Mouse (Mus musculus) midbrain, embryonic 12.5 days (tissue): ENCODE measurements around the gene Adgrl4. TPM values are rescaled to one million over a fixed set of nuclear protein-coding genes. Genes with fewer than 3 reads are reported as not detected.

Experiments
- ATAC-seq: fragments of 200-750 bp; cut with Nextera tagmentation; 2 replicates; pipeline ENCODE4 v1.8.0; 2017; ENCODE audit warnings: low read depth, moderate TSS enrichment, moderate library complexity; ENCODE audit not compliant: low FRiP score
- H3K27ac ChIP-seq: fragments of 300-500 bp; sonication (generic); replicated peaks from 2 replicates; pipeline ENCODE4 v1.5.1; 2016; ENCODE audit warnings: mild to moderate bottlenecking
- H3K27me3 ChIP-seq: fragments of 300-500 bp; sonication (generic); 2 replicates; pipeline ENCODE4 v1.6.1; 2016; ENCODE audit warnings: mild to moderate bottlenecking
- H3K36me3 ChIP-seq: fragments of 300-500 bp; sonication (generic); 2 replicates; pipeline ENCODE4 v1.6.1; 2016
- H3K4me1 ChIP-seq: fragments of 300-500 bp; sonication (generic); 2 replicates; pipeline ENCODE4 v1.6.1; 2016
- H3K4me2 ChIP-seq: fragments of 300-500 bp; sonication (generic); replicated peaks from 2 replicates; pipeline ENCODE4 v1.6.1; 2016; ENCODE audit warnings: mild to moderate bottlenecking, moderate library complexity
- H3K4me3 ChIP-seq: fragments of 300-500 bp; sonication (generic); 2 replicates; pipeline ENCODE4 v1.5.1; 2016; ENCODE audit warnings: mild to moderate bottlenecking
- H3K9ac ChIP-seq: fragments of 300-500 bp; sonication (generic); replicated peaks from 2 replicates; pipeline ENCODE4 v1.6.1; 2016; ENCODE audit warnings: mild to moderate bottlenecking, moderate library complexity
- H3K9me3 ChIP-seq: fragments of 300-500 bp; sonication (generic); 2 replicates; pipeline ENCODE4 v1.6.1; 2016; ENCODE audit warnings: mild to moderate bottlenecking
- WGBS: fragments of 180-500 bp; shearing (Covaris S2); methylation state at CpG from one replicate; pipeline ENCODE4 v1.1.7; 2016; 5-methylcytosine and 5-hydroxymethylcytosine counted together
- polyA plus RNA-seq: library from polyadenylated mRNA; unstranded; fragments of >200 nt; fragmentation: Nextera tagmentation; extraction: Ambion mirVana; gene quantifications from 2 replicates; pipeline ENCODE4 v1.2.1, GENCODE M21; 2016

Gene Adgrl4
- polyA plus RNA-seq, 1 experiment from 2014 or later: 8.6 TPM

DNA sequence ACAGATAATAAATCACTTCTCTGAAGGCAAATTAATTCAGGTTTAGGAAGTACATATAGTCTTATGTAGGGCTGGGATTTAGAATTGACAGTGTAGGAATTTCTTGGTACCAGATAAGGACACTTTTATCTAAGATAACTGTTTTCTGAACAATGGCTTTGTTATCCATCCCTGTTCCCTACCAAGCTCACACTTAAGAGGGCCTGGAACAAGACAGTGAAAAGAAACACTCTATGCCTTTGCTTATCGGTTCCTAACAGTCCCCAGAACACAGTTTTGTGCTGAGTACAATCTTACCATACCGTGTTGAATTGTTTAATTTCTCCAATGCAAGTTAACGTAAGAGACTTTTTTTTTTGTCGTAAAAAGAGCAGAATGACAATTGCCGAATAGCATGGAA is 677 bp downstream of the Adgrl4 start:
- 86% methylated on average over 5 of the region's 5 CpGs for WGBS
- H3K27me3 ChIP-seq: no peaks in the 10 kb centered on the region
- no peak overlapping the region for H3K4me2 ChIP-seq
- no peak for ATAC-seq
- H3K4me1 ChIP-seq: peaks cover 7% of the 10 kb centered on the region; the same call in 1 of the 2 replicates
- no peak overlapping the region for H3K9ac ChIP-seq
- no peak overlapping the region for H3K4me3 ChIP-seq
- H3K36me3 ChIP-seq: no peaks in the 10 kb centered on the region
- no peak overlapping the region for H3K27ac ChIP-seq
- H3K9me3 ChIP-seq: no peaks in the 10 kb centered on the region

DNA sequence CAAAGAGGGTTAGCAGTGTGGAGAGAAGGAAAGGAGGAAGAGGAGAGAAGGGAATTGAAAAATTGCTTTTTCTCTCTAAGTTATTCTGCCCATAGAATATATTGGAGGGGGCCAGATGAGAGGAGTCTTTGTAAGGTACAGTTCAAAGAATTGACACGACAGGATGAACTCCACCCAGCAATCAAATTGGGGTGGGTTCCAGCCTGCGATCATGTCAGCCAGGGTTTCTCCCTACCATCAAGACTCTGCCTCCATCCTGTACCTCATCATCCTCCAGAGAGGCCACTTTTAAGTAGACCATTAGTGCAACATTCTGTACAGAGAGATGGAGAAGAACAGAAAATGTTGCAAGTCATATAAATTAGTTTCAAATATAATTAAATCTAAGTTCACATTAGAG is 2.3 kb downstream of the Adgrl4 start:
- no peak overlapping the region for H3K27ac ChIP-seq
- H3K4me3 ChIP-seq: no peak overlapping the region
- no peak overlapping the region for H3K9ac ChIP-seq
- WGBS: 76% methylated on average over 2 of the region's 2 CpGs
- H3K9me3 ChIP-seq: no peaks in the 10 kb centered on the region
- H3K4me2 ChIP-seq: no peak overlapping the region
- H3K27me3 ChIP-seq: no peaks in the 10 kb centered on the region
- no peak for ATAC-seq
- peaks cover 7% of the 10 kb centered on the region; the same call in 1 of the 2 replicates for H3K4me1 ChIP-seq
- no peaks in the 10 kb centered on the region for H3K36me3 ChIP-seq

GRCm38 (mm10) chr3:151442026-151442425 is 4.3 kb downstream of the Adgrl4 start:
- H3K4me1 ChIP-seq: peaks cover 7% of the 10 kb centered on the region; the same call in 1 of the 2 replicates
- no peak overlapping the region for H3K9ac ChIP-seq
- no peaks in the 10 kb centered on the region for H3K27me3 ChIP-seq
- H3K36me3 ChIP-seq: no peaks in the 10 kb centered on the region
- no peak overlapping the region for H3K4me3 ChIP-seq
- ATAC-seq: no peak
- no peak overlapping the region for H3K4me2 ChIP-seq
- H3K27ac ChIP-seq: no peak overlapping the region
- no peaks in the 10 kb centered on the region for H3K9me3 ChIP-seq
- WGBS: 91% methylated on average over 2 of the region's 2 CpGs

GRCm38 (mm10) chr3:151443486-151443885 is 5.8 kb downstream of the Adgrl4 start:
- Histone ChIP-seq H3K9ac (no peak overlapping the region), H3K4me2 (no peak overlapping the region), H3K4me3 (no peak overlapping the region), H3K9me3 (no peaks in the 10 kb centered on the region), H3K27me3 (no peaks in the 10 kb centered on the region), H3K4me1 (no peaks in the 10 kb centered on the region), H3K27ac (no peak overlapping the region), H3K36me3 (no peaks in the 10 kb centered on the region)
- ATAC-seq: no peak
- 92% methylated on average over 5 of the region's 5 CpGs for WGBS

DNA sequence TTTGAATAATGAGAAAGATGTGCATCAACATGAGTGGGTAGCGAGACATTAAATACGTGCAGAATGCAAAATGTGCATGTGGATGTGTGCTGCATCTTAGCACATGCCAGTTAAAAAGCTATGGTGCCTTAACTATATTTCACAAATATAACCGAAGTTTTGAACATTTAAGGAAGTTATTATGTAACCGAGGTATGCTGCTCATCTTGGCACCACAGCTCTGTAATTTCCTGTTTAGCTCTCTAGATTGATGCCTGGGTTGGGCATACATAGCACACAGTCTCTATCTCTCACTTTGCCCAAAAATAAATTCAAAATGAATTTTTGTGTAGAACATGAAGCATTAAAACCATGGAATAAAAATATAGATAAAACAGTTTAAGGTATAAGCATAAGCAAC is 6.6 kb downstream of the Adgrl4 start:
- Histone ChIP-seq H3K36me3 (no peaks in the 10 kb centered on the region), H3K27ac (no peak overlapping the region), H3K4me1 (no peaks in the 10 kb centered on the region), H3K27me3 (no peaks in the 10 kb centered on the region), H3K4me3 (no peak overlapping the region), H3K4me2 (no peak overlapping the region), H3K9me3 (no peaks in the 10 kb centered on the region), H3K9ac (no peak overlapping the region)
- no peak for ATAC-seq
- WGBS: 88% methylated on average over 4 of the region's 4 CpGs

DNA sequence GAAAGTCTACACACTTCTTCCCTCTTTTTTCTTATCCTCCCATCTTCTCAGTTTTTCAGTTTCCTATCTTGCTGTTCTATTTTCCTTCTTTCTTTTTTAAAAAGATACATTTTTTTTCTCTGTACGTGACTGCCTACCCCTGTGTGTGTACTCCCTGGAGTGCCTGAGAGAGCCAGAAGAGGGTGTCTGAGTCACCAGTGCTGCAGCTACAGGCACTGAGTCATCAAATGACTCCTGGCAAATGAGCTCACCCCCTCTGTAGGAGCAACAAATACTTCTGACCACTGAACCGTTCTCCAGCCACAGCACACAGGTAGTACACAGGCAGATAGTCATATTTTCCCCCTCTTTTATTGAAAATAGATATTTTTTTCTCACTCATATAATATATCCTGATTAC is 8.2 kb downstream of the Adgrl4 start:
- no peak for ATAC-seq
- H3K36me3 ChIP-seq: no peaks in the 10 kb centered on the region
- no peaks in the 10 kb centered on the region for H3K27me3 ChIP-seq
- H3K4me1 ChIP-seq: no peaks in the 10 kb centered on the region
- no peaks in the 10 kb centered on the region for H3K9me3 ChIP-seq
- WGBS: 60% methylated on average over 2 of the region's 2 CpGs
- H3K4me2 ChIP-seq: no peak overlapping the region
- H3K9ac ChIP-seq: no peak overlapping the region
- H3K4me3 ChIP-seq: no peak overlapping the region
- no peak overlapping the region for H3K27ac ChIP-seq

DNA sequence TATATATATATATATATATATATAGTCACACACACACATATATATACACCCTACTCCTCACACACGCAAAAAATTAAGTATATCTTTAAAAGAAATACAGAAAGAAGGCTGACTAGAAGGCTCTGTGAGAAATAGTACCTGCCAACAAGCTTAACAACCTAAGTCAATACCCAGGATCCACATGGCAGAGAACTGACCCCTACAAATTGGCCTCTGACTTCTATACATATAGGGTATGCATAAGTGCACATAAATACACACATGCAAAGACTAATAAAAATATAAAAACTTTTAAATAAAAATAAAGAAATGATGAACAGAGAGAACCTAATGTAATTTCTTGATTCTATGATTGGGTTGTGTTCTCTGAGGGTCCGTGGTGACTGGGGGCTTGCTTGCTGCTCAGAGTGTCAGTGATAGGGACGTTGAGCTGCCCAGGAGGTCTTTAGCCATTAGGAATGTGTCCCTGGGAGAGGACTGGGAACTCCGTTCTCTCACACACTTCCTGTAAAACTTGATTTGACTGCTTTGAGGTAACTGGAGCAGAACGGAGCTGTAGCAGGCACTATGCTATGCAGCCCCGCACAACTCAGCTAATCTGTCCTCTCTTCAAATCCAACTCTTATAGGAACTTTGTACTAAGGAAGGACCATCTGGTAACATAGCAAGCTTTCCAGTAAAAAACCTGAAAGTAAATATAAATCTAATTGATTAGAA is 17.5 kb downstream of the Adgrl4 start:
- no peaks in the 10 kb centered on the region for H3K4me1 ChIP-seq
- H3K27ac ChIP-seq: no peak overlapping the region
- H3K9ac ChIP-seq: no peak overlapping the region
- no peak for ATAC-seq
- no peaks in the 10 kb centered on the region for H3K9me3 ChIP-seq
- H3K4me3 ChIP-seq: no peak overlapping the region
- no peaks in the 10 kb centered on the region for H3K36me3 ChIP-seq
- no peak overlapping the region for H3K4me2 ChIP-seq
- H3K27me3 ChIP-seq: no peaks in the 10 kb centered on the region
- 64% methylated on average over 6 of the region's 6 CpGs for WGBS

DNA sequence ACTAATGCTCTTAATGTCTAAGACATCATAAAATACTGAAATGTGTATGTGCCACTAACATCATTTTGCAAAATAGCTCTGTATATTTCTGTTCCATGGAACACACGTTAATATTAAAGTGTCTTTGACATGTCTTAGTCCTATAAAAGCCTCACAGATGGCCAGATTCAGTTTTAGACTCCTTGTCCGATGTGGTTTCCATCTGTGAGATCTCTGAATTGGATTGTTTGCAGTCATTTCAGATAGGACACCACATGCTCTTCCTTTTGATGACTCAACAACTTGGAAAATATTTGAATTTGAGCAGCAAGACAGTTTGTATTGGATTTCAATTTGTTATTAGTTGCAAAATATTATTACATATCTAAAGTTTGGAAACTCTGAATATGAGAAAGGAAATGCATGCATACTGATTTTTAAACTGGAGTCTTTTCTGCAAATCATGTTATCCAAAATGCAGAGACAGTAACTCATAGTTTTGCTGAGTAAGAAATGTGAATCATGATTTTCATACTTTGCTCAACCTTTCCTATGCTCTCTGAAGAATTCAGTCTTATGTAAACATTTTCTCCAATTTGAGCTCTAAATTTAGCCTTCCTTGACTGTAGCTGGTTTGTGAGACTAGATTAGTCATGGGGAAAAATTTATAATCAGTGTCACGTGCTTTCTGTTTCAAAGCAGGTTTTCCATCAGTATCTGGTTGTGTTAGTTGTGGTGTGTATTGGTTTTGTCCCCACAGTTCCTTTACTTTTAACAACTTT is 21.9 kb downstream of the Adgrl4 start:
- Histone ChIP-seq H3K27me3 (no peaks in the 10 kb centered on the region), H3K36me3 (no peaks in the 10 kb centered on the region), H3K9ac (no peak overlapping the region), H3K9me3 (no peaks in the 10 kb centered on the region), H3K27ac (no peak overlapping the region), H3K4me1 (no peaks in the 10 kb centered on the region), H3K4me3 (no peak overlapping the region), H3K4me2 (no peak overlapping the region)
- ATAC-seq: no peak
- WGBS: 80% methylated on average over 3 of the region's 3 CpGs

GRCm38 (mm10) chr3:151465215-151465614 is 27.5 kb downstream of the Adgrl4 start:
- no peaks in the 10 kb centered on the region for H3K4me1 ChIP-seq
- H3K27ac ChIP-seq: no peak overlapping the region
- no peak overlapping the region for H3K4me3 ChIP-seq
- H3K4me2 ChIP-seq: no peak overlapping the region
- H3K27me3 ChIP-seq: no peaks in the 10 kb centered on the region
- no peaks in the 10 kb centered on the region for H3K9me3 ChIP-seq
- no peak for ATAC-seq
- no peaks in the 10 kb centered on the region for H3K36me3 ChIP-seq
- 48% methylated on average over 4 of the region's 4 CpGs for WGBS
- no peak overlapping the region for H3K9ac ChIP-seq

DNA sequence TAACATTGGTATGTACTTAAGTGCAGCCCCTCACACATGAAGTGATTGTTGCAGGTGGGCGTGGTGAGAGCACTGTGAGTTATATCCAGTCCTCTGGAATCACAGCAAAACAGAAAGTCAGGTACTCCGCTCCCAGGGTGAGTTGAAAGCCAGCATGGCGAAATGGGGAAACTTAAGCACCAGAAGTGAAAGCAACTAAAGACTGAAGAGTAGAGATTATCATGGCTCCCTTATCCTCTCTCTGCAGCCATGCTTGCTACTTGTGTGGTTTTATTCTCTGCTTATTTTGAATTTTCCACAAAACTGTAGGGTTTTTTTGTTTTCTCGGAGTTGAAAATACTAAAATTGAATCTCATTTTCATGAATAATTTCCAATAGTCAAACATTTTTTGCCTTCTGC is 51.2 kb downstream of the Adgrl4 start:
- Histone ChIP-seq H3K4me1 (no peaks in the 10 kb centered on the region), H3K27ac (no peak overlapping the region), H3K9me3 (no peaks in the 10 kb centered on the region), H3K36me3 (no peaks in the 10 kb centered on the region), H3K4me3 (no peak overlapping the region), H3K4me2 (no peak overlapping the region), H3K9ac (no peak overlapping the region), H3K27me3 (no peaks in the 10 kb centered on the region)
- ATAC-seq: no peak
- WGBS: 91% methylated on average over 4 of the region's 4 CpGs

DNA sequence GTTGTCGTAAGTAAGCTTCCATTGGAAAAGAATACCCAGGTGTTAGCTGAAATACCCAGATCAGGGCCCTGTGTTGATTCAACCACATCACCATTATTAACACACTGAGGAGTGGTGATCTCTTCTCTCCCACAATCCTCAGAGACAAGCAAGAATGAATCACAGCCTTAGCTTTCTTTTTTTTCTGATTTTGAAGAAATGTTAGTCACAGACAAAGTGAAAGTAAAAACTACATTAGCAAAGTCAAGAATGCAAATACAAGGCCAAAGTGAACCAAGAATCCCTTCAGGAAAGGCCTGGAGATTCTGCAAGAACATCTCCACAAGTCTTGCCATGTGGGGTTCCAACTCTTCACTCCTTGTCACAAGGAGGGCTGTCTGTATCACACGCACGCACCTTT is 67.9 kb downstream of the Adgrl4 start:
- Histone ChIP-seq H3K9ac (no peak overlapping the region), H3K36me3 (no peaks in the 10 kb centered on the region), H3K4me3 (no peak overlapping the region), H3K4me1 (no peaks in the 10 kb centered on the region), H3K9me3 (no peaks in the 10 kb centered on the region), H3K27ac (no peak overlapping the region), H3K27me3 (no peaks in the 10 kb centered on the region), H3K4me2 (no peak overlapping the region)
- 94% methylated on average over 3 of the region's 3 CpGs for WGBS
- no peak for ATAC-seq

GRCm38 (mm10) chr3:151511184-151511583 is 73.5 kb downstream of the Adgrl4 start:
- Histone ChIP-seq H3K27ac (no peak overlapping the region), H3K9me3 (no peaks in the 10 kb centered on the region), H3K4me1 (no peaks in the 10 kb centered on the region), H3K9ac (no peak overlapping the region), H3K4me3 (no peak overlapping the region), H3K27me3 (no peaks in the 10 kb centered on the region), H3K36me3 (no peaks in the 10 kb centered on the region), H3K4me2 (no peak overlapping the region)
- no peak for ATAC-seq
- WGBS: 90% methylated on average over 5 of the region's 5 CpGs
